Mouse (Mus musculus) intestine, embryonic 14.5 days (tissue): ENCODE measurements around the gene Osbpl9. TPM values are rescaled to one million over a fixed set of nuclear protein-coding genes. Genes with fewer than 3 reads are reported as not detected.
A peak's percentile ranks its signal among the peaks of the same experiment; 100 is the strongest.

Source experiments
- ATAC-seq: fragments of 200-750 bp; cut with Nextera tagmentation; replicated peaks from 2 replicates; pipeline ENCODE4 v1.8.0; 2017; ENCODE audit warnings: low read depth, moderate number of reproducible peaks, moderate TSS enrichment, moderate library complexity; ENCODE audit not compliant: low FRiP score, low TSS enrichment
- DNase-seq: peaks from one replicate; pipeline ENCODE4 v3.0.0-alpha.2; 2018; ENCODE audit warnings: low spot score
- H3K27ac ChIP-seq: fragments of 300-500 bp; sonication (generic); 2 replicates; pipeline ENCODE4 v1.5.1; 2014; ENCODE audit warnings: low read depth, mild to moderate bottlenecking, control low read depth
- H3K27me3 ChIP-seq: fragments of 300-500 bp; sonication (generic); replicated peaks from 2 replicates; pipeline ENCODE4 v1.6.1; 2014; ENCODE audit warnings: low read length, control low read depth; ENCODE audit not compliant: control insufficient read depth, insufficient read depth
- H3K36me3 ChIP-seq: fragments of 300-500 bp; sonication (generic); 2 replicates; pipeline ENCODE4 v1.6.1; 2014; ENCODE audit warnings: low read length, control low read depth; ENCODE audit not compliant: control insufficient read depth, insufficient read depth
- H3K4me1 ChIP-seq: fragments of 300-500 bp; sonication (generic); replicated peaks from 2 replicates; pipeline ENCODE4 v1.6.1; 2014; ENCODE audit warnings: low read length, control low read depth, mixed read lengths; ENCODE audit not compliant: control insufficient read depth, insufficient read depth
- H3K4me2 ChIP-seq: fragments of 300-500 bp; sonication (generic); 2 replicates; pipeline ENCODE4 v1.6.1; 2014; ENCODE audit warnings: low read length
- H3K4me3 ChIP-seq: fragments of 300-500 bp; sonication (generic); 2 replicates; pipeline ENCODE4 v1.5.1; 2014; ENCODE audit warnings: low read depth, low read length, control low read depth, mixed read lengths
- H3K9ac ChIP-seq: fragments of 300-500 bp; sonication (generic); 2 replicates; pipeline ENCODE4 v1.6.1; 2014; ENCODE audit warnings: mild to moderate bottlenecking, low read length
- H3K9me3 ChIP-seq: fragments of 300-500 bp; sonication (generic); 2 replicates; pipeline ENCODE4 v1.6.1; 2016; ENCODE audit warnings: low read length, control low read depth; ENCODE audit not compliant: control insufficient read depth
- WGBS: fragments of 180-500 bp; shearing (Covaris S2); extraction: QIAGEN DNeasy Blood & Tissue Kit; methylation state at CpG from one replicate; pipeline ENCODE4 v1.1.7; 2014; 5-methylcytosine and 5-hydroxymethylcytosine counted together
- polyA plus RNA-seq: library from polyadenylated mRNA; unstranded; fragments of >200 nt; fragmentation: Nextera tagmentation; extraction: Ambion mirVana; gene quantifications from 2 replicates; pipeline ENCODE4 v1.2.1, GENCODE M21; 2014

Osbpl9 gene
- polyA plus RNA-seq, result 53.6 and 62.1 TPM in 2 replicates

- Histone ChIP-seq H3K9ac (peak within 1 kb of the TSS; percentile 78), H3K4me3 (peak within 1 kb of the TSS; percentile 76), H3K4me1 (peaks cover 8% of the 10 kb centered on the region), H3K9me3 (no peaks in the 10 kb centered on the region), H3K36me3 (no peaks in the 10 kb centered on the region), H3K27me3 (no peaks in the 10 kb centered on the region), H3K4me2 (peak within 1 kb of the TSS; percentile 82), H3K27ac (peak within 1 kb of the TSS; percentile 96)
- ATAC-seq (peak; percentile 99), DNase-seq (peak; percentile 100)
- under 1% methylated on average over 59 of the region's 59 CpGs for WGBS
Measured at GRCm38 (mm10) chr4:109201582-109202424, at the start of gene Osbpl9. Gene Osbpl9 (minus strand): TSS chr4:109202272.

- H3K9ac ChIP-seq, result no peak overlapping the region
- 44% methylated on average over 3 of the region's 3 CpGs for WGBS
- H3K27ac ChIP-seq, result no peak overlapping the region
- no peak for DNase-seq
- no peaks in the 10 kb centered on the region for H3K27me3 ChIP-seq
- H3K4me3 ChIP-seq, result no peak overlapping the region
- H3K9me3 ChIP-seq, result no peaks in the 10 kb centered on the region
- no peak for ATAC-seq
- 0 out of 2 replicates have a peak, but pooled peaks cover 4% of the 10 kb centered on the region for H3K4me1 ChIP-seq
- no peaks in the 10 kb centered on the region for H3K36me3 ChIP-seq
- no peak overlapping the region for H3K4me2 ChIP-seq
Measured at GRCm38 (mm10) chr4:109251605-109252004, 49.5 kb upstream of the Osbpl9 start.

GRCm38 (mm10) chr4:109245016-109245620 lies 43.0 kb upstream of the Osbpl9 start:
- Histone ChIP-seq H3K27me3 (no peaks in the 10 kb centered on the region), H3K9ac (no peak overlapping the region), H3K36me3 (no peaks in the 10 kb centered on the region), H3K27ac (no peak overlapping the region), H3K4me2 (no peak overlapping the region), H3K4me3 (no peak overlapping the region), H3K9me3 (no peaks in the 10 kb centered on the region), H3K4me1 (no peaks in the 10 kb centered on the region)
- DNase-seq, result no peak
- ATAC-seq, result no peak
- 80% methylated on average over 6 of the region's 6 CpGs for WGBS

GRCm38 (mm10) chr4:109244506-109244905 lies 42.4 kb upstream of the Osbpl9 start:
- Histone ChIP-seq H3K4me1 (no peaks in the 10 kb centered on the region), H3K27me3 (no peaks in the 10 kb centered on the region), H3K9me3 (no peaks in the 10 kb centered on the region), H3K9ac (no peak overlapping the region), H3K4me2 (no peak overlapping the region), H3K36me3 (no peaks in the 10 kb centered on the region), H3K27ac (no peak overlapping the region), H3K4me3 (no peak overlapping the region)
- WGBS, result 79% methylated on average over 7 of the region's 7 CpGs
- no peak for DNase-seq
- no peak for ATAC-seq

- H3K4me3 ChIP-seq, result no peak overlapping the region
- H3K9me3 ChIP-seq, result no peaks in the 10 kb centered on the region
- no peaks in the 10 kb centered on the region for H3K36me3 ChIP-seq
- WGBS, result 61% methylated on average over 4 of the region's 4 CpGs
- H3K9ac ChIP-seq, result no peak overlapping the region
- no peak overlapping the region for H3K4me2 ChIP-seq
- H3K27ac ChIP-seq, result no peak overlapping the region
- ATAC-seq (no peak), DNase-seq (no peak)
- H3K27me3 ChIP-seq, result no peaks in the 10 kb centered on the region
- no peaks in the 10 kb centered on the region for H3K4me1 ChIP-seq
Measured at GRCm38 (mm10) chr4:109241934-109242333, 39.9 kb upstream of the Osbpl9 start.

- Histone ChIP-seq H3K4me1 (no peaks in the 10 kb centered on the region), H3K36me3 (no peaks in the 10 kb centered on the region), H3K9ac (no peak overlapping the region), H3K4me2 (no peak overlapping the region), H3K27ac (no peak overlapping the region), H3K4me3 (no peak overlapping the region), H3K27me3 (no peaks in the 10 kb centered on the region), H3K9me3 (no peaks in the 10 kb centered on the region)
- no peak for DNase-seq
- ATAC-seq, result no peak
Measured at GRCm38 (mm10) chr4:109241221-109241620, 39.1 kb upstream of the Osbpl9 start.

- H3K9ac ChIP-seq, result no peak overlapping the region
- 81% methylated on average over 24 of the region's 24 CpGs for WGBS
- no peaks in the 10 kb centered on the region for H3K9me3 ChIP-seq
- no peak overlapping the region for H3K4me3 ChIP-seq
- no peaks in the 10 kb centered on the region for H3K4me1 ChIP-seq
- no peaks in the 10 kb centered on the region for H3K27me3 ChIP-seq
- DNase-seq, result no peak
- no peak overlapping the region for H3K27ac ChIP-seq
- no peak for ATAC-seq
- no peak overlapping the region for H3K4me2 ChIP-seq
- no peaks in the 10 kb centered on the region for H3K36me3 ChIP-seq
Measured at GRCm38 (mm10) chr4:109238428-109239268, 36.6 kb upstream of the Osbpl9 start.

GRCm38 (mm10) chr4:109236186-109236879 lies 34.3 kb upstream of the Osbpl9 start:
- no peak overlapping the region for H3K9ac ChIP-seq

More at GRCm38 (mm10) chr4:109236186-109236879, 34.3 kb upstream of the Osbpl9 start:
- Histone ChIP-seq H3K27me3 (no peaks in the 10 kb centered on the region), H3K9me3 (no peaks in the 10 kb centered on the region), H3K27ac (no peak overlapping the region), H3K4me2 (no peak overlapping the region), H3K4me1 (no peaks in the 10 kb centered on the region), H3K4me3 (no peak overlapping the region), H3K36me3 (no peaks in the 10 kb centered on the region)
- DNase-seq (no peak), ATAC-seq (no peak)
- 69% methylated on average over 7 of the region's 7 CpGs for WGBS
